Mouse (Mus musculus): Measurements from ENCODE around the gene Nsl1. TPM values are rescaled to one million over a fixed set of nuclear protein-coding genes. Genes with fewer than 3 reads are reported as not detected.

The Nsl1 gene
- polyA plus RNA-seq (2012; fragmentation: generic; extraction: Trizol), result 1 to 10 TPM; 1.6 to 5.3 TPM

DNA sequence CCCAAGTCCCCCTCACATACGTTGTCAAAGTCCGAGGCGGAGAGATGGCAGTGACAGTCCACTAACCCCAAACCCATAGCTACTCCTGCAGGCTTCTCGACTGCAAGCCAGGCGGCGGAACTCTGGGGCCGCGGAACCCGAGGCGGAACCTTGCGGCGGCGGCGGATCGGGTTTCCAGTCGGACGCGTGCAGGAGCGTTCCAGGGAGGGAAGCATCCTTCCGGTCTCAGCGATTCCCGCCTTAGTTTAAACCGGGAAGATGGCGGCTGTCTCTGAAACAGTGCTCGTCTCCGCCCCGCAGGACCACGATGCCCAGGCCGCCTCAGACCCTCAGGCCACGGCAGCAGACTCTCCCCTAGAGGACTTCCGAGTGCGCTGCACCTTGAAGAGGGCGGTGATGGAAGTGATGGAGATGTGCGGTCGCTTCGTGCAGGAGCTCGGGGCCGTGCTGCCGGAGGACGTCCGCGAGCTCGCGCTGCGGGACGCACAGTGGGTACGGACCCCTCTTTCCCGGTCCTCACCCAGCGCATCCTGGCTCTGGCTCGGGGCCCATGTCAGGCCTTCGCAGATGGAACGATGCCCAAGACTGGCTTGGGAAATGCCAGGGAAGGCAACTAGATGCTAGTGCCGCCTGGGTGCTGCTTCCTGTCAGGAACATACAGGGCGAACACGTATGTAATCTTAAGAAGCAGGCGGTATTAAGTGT is at the start of gene Nsl1, which contains the start of gene Tatdn3:
Gene Nsl1 (plus strand): TSS at position 232 of the 705 bp plus-strand sequence.
Gene Tatdn3 (minus strand): TSS at position 152 of the 705 bp plus-strand sequence.

DNA sequence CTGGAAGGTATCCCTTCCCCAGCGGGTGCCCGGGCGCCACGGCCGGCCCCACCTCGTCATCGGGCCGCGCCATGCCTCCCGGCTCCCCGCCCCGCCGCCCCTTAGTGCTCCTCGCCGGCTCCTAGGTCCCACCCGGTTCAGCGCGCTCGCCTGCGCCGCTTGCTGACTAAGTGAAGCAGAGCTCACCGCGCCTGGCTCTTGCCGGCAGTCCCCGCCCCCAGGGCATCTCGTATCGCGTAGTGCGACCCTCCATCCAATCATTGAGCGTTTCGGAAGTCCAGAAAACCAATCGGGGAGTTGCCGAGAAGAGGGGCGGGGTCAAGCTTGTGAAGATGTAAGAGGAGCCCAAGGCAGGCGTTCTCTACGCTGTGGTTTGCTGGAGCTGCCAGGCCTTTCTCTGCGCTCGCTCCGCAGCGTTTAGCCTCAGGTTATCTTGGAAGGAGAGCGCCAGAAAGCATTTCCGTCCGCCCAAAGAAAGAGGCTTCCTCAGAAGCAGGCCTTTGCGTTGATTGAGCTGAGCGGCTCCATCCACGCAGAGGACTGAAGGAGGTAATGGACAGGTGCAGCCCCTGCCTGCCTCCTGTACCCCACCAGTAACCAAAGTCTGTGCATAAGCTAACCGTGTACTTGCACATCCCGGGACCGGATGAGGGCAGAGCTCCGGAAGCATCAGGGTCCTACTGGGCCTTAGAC is 36.6 kb upstream of the Nsl1 start, which contains the start of gene Flvcr1:
Gene Flvcr1 (minus strand): TSS at position 138 of the 693 bp plus-strand sequence.

DNA sequence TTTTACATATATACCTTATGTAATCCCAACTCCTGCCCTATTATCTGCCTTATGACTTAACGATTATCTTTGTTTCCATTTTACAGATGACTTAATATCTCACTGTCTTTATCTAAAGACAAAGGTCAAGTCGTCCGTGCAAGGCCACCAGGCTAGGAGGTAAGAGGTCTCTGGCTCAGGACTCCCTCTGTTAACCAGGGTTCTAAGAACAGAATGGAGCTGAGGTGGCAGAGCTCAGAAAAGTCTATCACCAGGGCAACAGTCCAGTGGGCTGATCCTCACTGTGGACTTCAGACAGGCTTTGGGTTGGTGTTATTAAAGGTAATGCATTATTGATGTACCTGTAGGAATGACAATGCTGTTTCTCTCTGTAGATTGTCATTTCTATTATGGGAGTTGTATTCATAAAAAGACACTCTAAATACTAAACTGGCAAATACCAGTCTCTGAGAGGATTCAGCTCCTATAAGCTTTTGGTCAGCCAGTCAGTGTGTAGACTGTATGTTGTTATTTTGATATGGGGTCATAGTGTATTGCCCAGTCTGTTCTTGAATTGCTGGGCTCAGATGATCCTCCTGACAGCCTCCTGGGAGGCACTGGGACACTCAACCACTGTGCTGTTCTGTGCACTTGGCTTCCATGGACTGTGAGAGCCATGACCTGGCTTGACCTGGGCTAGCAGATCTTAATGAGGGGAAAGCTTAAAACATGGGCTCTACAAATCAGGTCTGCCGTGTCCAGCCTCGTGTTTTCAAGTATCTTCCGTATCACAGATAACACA is 26.1 kb upstream of the Nsl1 start, which contains the start of gene Spata45:
Gene Spata45 (plus strand): TSS at position 86 of the 781 bp plus-strand sequence.

DNA sequence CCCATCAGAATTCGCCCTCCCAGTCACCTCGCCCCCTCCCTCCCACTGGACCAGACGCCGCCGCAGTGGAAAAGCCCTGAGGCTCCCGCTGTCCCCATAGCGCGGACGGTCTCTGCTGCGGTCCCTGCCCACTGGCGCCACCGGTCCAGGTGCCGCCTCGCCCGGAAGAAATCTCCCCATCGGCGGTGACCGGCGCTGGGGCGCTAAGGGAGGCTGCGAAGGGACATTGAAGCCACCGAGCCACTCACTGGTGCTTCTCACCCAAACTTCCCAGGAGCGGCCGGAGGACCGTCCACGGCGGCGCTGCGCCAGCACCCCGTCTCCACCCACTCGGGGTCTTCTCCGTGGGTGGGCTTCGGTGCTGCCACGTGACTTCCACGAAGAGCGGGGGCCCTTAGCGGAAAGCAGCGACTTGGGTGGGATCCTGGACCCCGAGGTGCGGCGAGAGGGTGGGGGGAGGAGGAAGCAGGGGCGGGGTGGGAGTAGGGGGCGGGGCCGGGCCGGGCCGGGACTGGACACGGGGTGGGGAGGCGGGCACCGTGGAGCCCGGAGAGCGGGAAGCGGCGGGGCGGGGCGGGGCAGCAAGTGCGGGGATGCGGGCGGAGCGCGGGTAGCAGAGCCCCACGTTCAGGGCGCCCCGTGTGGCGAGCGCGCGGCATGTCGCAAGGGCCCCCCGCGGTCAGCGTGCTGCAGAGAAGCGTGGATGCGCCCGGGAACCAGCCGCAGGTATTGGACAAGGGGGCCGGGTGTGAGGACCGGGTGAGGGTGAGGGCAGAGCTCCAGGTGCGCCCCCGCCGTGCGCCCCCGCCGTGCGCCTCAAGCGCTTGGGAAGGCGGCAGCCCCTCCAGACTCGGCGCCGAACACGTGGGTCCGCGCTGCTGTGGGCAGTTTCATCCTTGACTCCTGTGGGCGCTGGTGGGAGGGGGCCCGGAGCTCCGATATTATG is 35.3 kb downstream of the Nsl1 start, which contains the start of gene Batf3:
Gene Batf3 (plus strand): TSS at position 46 of the 946 bp plus-strand sequence.

Other genes starting within 250 kb of the Nsl1 start
- gene Rps6kc1, start 151.2 kb upstream of the Nsl1 start, polyA plus RNA-seq (2012; fragmentation: generic; extraction: Trizol), result 10 to 100 TPM in 1 of 2 experiments, 1 to 10 TPM in 1; 5.7 to 13.0 TPM
- gene Angel2, start 137.9 kb upstream of the Nsl1 start, polyA plus RNA-seq (2012; fragmentation: generic; extraction: Trizol), result 10 to 100 TPM in 1 of 2 experiments, 1 to 10 TPM in 1; 3.4 to 16.1 TPM
- gene Vash2, start 83.7 kb upstream of the Nsl1 start, polyA plus RNA-seq (2012; fragmentation: generic; extraction: Trizol), result 10 to 100 TPM in 1 of 2 experiments, 1 to 10 TPM in 1; 1.8 to 12.0 TPM
- gene Flvcr1, start 36.9 kb upstream of the Nsl1 start, polyA plus RNA-seq (2012; fragmentation: generic; extraction: Trizol), result 1 to 10 TPM; 1.9 to 2.6 TPM
- gene Spata45, start 26.4 kb upstream of the Nsl1 start, polyA plus RNA-seq (2012; fragmentation: generic; extraction: Trizol), result not detected
- gene Tatdn3, start 80 bp upstream of the Nsl1 start, polyA plus RNA-seq (2012; fragmentation: generic; extraction: Trizol), result 10 to 100 TPM in 1 of 2 experiments, 1 to 10 TPM in 1; 3.8 to 12.9 TPM
- gene Batf3, start 34.8 kb downstream of the Nsl1 start, polyA plus RNA-seq (2012; fragmentation: generic; extraction: Trizol), result under 1 TPM; 0.37 to 0.61 TPM
- not detected for gene Fam71a, start 101.8 kb downstream of the Nsl1 start, polyA plus RNA-seq (2012; fragmentation: generic; extraction: Trizol)
- 1 to 10 TPM in 1 of 2 experiments, under 1 TPM in 1; 0.20 to 1.1 TPM for gene Atf3, start 155.0 kb downstream of the Nsl1 start, polyA plus RNA-seq (2012; fragmentation: generic; extraction: Trizol)